Mouse (Mus musculus): Measurements from ENCODE around the gene Cnnm3.

DNA sequence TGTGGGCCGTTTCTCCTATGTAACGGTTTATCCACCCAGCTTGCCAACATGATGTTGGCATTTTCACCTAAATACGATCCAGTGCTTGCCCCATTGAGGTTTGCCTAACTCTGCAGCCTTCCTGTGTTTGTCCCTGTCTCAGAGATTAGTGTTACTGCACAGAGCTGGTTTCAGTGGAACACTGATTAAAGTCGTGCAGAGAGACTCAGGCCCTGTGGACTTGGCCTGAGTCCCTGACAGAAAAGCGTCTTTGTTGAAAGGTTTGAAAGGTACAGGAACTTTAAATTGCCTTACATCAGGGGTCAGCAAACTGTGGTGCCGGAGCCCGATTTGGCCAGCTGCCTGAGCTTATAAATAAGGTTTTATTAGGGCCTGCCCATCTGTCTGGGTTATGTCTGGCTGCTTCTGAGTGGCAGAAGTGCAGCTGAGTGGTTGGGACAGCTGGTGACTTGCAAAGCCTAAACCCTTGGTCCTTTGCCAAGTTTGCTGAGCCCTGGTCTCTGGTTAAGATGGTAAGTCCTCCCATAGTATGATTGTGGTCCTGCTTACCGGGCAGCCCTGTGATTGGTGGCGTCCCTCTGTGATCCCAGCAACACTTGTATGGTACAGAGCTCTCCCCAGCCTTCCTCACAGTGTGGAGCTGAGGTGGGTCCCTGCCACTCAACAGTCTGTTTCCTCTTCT, 11.8 kb downstream of the Cnnm3 start:
- TF ChIP-seq TAL1 (IDR thresholded peaks at IDR 0.05; ENCODE audit: low read length) (no peak), GATA1 (IDR thresholded peaks at IDR 0.05; ENCODE audit: low read length) (no peak)

All from erythroblast, embryonic 14.5 days (primary cell).